Mouse (Mus musculus) stomach, embryonic 15.5 days (tissue): Measurements from ENCODE around the gene Rnf43. TPM values are rescaled to one million over a fixed set of nuclear protein-coding genes. Genes with fewer than 3 reads are reported as not detected.

ENCODE experiments used
- ATAC-seq: fragments of 200-750 bp; cut with Nextera tagmentation; 2 replicates; pipeline ENCODE4 v1.8.0; 2017; ENCODE audit warnings: low read depth, moderate number of reproducible peaks, moderate TSS enrichment; ENCODE audit not compliant: insufficient read depth, low FRiP score
- H3K27ac ChIP-seq: fragments of 300-500 bp; sonication (generic); 2 replicates; pipeline ENCODE4 v1.5.1; 2015; ENCODE audit warnings: mild to moderate bottlenecking, inconsistent platforms
- H3K27me3 ChIP-seq: fragments of 300-500 bp; sonication (generic); replicated peaks from 2 replicates; pipeline ENCODE4 v1.6.1; 2015; ENCODE audit warnings: inconsistent platforms
- H3K36me3 ChIP-seq: fragments of 300-500 bp; sonication (generic); 2 replicates; pipeline ENCODE4 v1.6.1; 2015; ENCODE audit warnings: inconsistent platforms
- H3K4me1 ChIP-seq: fragments of 300-500 bp; sonication (generic); 2 replicates; pipeline ENCODE4 v1.6.1; 2015; ENCODE audit warnings: inconsistent platforms
- H3K4me2 ChIP-seq: fragments of 300-500 bp; sonication (generic); 2 replicates; pipeline ENCODE4 v1.6.1; 2015; ENCODE audit warnings: mild to moderate bottlenecking, inconsistent platforms
- H3K4me3 ChIP-seq: fragments of 300-500 bp; sonication (generic); replicated peaks from 2 replicates; pipeline ENCODE4 v1.5.1; 2015; ENCODE audit warnings: inconsistent platforms
- H3K9ac ChIP-seq: fragments of 300-500 bp; sonication (generic); 2 replicates; pipeline ENCODE4 v1.6.1; 2015; ENCODE audit warnings: inconsistent platforms
- H3K9me3 ChIP-seq: fragments of 300-500 bp; sonication (generic); 2 replicates; pipeline ENCODE4 v1.6.1; 2016; ENCODE audit warnings: inconsistent platforms
- WGBS: fragments of 180-500 bp; shearing (Covaris S2); methylation state at CpG from one replicate; pipeline ENCODE4 v1.1.7; 2015; 5-methylcytosine and 5-hydroxymethylcytosine counted together
- polyA plus RNA-seq: library from polyadenylated mRNA; unstranded; fragments of >200 nt; fragmentation: Nextera tagmentation; extraction: Ambion mirVana; gene quantifications from 2 replicates; pipeline ENCODE4 v1.2.1, GENCODE M21; 2015

Rnf43 gene
- polyA plus RNA-seq, 1 experiment from 2014 or later, result 14.0 TPM

DNA sequence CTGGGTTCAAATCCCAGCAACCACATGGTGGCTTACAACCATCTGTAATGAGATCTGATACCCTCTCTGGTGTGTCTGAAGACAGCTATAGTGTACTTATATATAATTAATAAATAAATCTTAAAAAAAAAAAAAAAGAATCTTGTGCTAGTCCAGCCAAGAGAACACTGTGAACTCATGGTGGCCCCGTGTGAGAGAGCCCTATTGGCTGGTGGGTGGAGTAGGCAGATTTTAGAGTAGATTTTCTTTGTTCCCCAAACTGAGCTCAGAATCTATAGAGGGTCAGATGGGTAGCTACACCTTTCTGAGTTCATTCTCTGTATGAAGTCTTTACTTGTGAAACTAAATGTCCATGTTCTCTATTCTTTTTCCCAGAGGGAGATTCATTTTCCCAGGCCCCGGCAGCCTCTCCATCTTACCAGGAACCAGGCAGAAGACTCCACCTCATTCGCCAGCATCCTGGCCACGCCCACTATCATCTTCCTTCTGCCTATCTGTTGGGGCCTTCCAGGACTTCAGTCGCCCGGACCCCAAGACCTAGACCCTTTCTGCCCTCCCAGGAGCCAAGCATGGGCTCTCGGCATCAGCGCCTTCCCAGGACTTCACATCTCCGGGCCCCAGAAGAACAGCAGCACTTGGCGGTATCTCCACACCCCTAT, 68.3 kb downstream of the Rnf43 start:
- no peak for ATAC-seq
- Histone ChIP-seq H3K4me3 (no peak overlapping the region), H3K36me3 (no peaks in the 10 kb centered on the region), H3K27me3 (no peaks in the 10 kb centered on the region), H3K9ac (no peak overlapping the region), H3K4me2 (no peak overlapping the region), H3K27ac (no peak overlapping the region), H3K9me3 (no peaks in the 10 kb centered on the region), H3K4me1 (peaks cover 16% of the 10 kb centered on the region)
- 80% methylated on average over 10 of the region's 10 CpGs for WGBS

DNA sequence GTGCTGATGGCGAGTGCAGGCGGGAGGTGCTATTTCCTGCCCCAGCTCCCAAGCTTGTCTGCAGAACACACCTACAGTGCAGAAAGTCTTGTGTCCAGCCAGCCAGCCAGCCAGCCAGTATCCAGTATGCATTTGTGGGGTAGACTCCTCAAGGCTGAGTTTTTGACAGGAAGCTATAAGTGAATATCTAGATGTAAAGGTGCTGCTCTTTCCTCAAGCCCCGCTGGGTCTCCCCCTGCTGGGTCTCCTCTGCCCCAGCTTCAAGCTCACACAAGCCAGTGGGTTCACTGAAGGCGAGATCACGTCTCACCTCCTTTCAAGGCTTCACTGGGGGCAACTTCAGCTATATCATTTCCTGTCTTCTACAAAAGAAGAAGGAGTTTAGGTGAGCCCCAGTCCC, 71.8 kb downstream of the Rnf43 start:
- Histone ChIP-seq H3K27ac (no peak overlapping the region), H3K4me2 (no peak overlapping the region), H3K9me3 (no peaks in the 10 kb centered on the region), H3K27me3 (no peaks in the 10 kb centered on the region), H3K9ac (no peak overlapping the region), H3K4me3 (no peak overlapping the region), H3K4me1 (peaks cover 8% of the 10 kb centered on the region; the same call in 1 of the 2 replicates), H3K36me3 (no peaks in the 10 kb centered on the region)
- 54% methylated on average over 5 of the region's 5 CpGs for WGBS
- ATAC-seq, result no peak

GRCm38 (mm10) chr11:87735691-87736090, 73.2 kb downstream of the Rnf43 start:
- Histone ChIP-seq H3K9me3 (no peaks in the 10 kb centered on the region), H3K36me3 (peaks cover 6% of the 10 kb centered on the region; the same call in 1 of the 2 replicates), H3K27ac (peak overlapping the region; percentile 90), H3K27me3 (no peaks in the 10 kb centered on the region), H3K9ac (no peak overlapping the region), H3K4me3 (no peak overlapping the region), H3K4me1 (peaks cover 8% of the 10 kb centered on the region; the same call in 1 of the 2 replicates), H3K4me2 (no peak overlapping the region)
- no peak for ATAC-seq
- 56% methylated on average over 6 of the region's 6 CpGs for WGBS

- H3K27me3 ChIP-seq, result no peaks in the 10 kb centered on the region
- ATAC-seq, result peak; percentile 81
- no peaks in the 10 kb centered on the region for H3K9me3 ChIP-seq
- H3K4me2 ChIP-seq, result peak overlapping the region; percentile 82
- under 1% methylated on average over 31 of the region's 31 CpGs for WGBS
- H3K4me1 ChIP-seq, result peaks cover 8% of the 10 kb centered on the region; the same call in 1 of the 2 replicates
- peak overlapping the region; percentile 38; the same call in 1 of the 2 replicates for H3K9ac ChIP-seq
- H3K27ac ChIP-seq, result peak overlapping the region; percentile 90
- peak overlapping the region; percentile 81 for H3K4me3 ChIP-seq
- H3K36me3 ChIP-seq, result peaks cover 6% of the 10 kb centered on the region; the same call in 1 of the 2 replicates
These were observed 74.2 kb downstream of the Rnf43 start for GRCm38 (mm10) chr11:87736647-87737134.

DNA sequence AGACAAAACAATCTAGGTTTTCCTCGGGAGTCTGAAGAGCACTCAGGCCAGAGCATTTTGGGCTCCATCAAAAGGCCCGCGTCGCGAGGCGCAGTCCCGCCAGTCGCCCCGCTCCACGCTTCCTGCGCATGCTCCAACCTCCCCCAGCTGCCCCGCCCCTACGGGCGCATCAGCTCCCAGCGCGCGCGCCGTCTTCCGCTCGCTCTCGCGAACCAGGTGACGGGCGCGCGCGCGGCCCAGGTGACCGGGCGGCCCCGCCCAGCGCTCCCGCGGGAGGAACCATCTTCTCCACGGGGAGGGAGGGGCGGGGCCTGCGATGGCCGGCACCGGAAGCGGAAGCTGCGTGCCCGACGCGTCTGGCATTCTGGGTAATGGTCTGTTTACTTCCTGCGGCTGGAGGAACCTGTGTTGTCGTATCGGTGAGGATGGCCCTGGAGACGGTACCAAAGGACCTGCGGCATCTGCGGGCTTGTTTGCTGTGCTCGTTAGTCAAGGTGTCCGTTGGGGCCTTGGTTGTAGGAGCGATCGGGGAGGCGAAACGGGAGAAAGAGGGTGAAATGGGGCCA, 74.7 kb downstream of the Rnf43 start, which contains the start of gene Supt4a:
TSS of gene Supt4a (plus strand) at position 378 of the 566 bp plus-strand sequence.
- H3K36me3 ChIP-seq, result peaks cover 6% of the 10 kb centered on the region; the same call in 1 of the 2 replicates
- peak; percentile 88 for ATAC-seq
- peak within 1 kb of the TSS; percentile 90 for H3K27ac ChIP-seq
- H3K27me3 ChIP-seq, result no peaks in the 10 kb centered on the region
- H3K9me3 ChIP-seq, result no peaks in the 10 kb centered on the region
- H3K4me2 ChIP-seq, result peak within 1 kb of the TSS; percentile 82
- WGBS, result under 1% methylated on average over 55 of the region's 57 CpGs
- peak within 1 kb of the TSS; percentile 81 for H3K4me3 ChIP-seq
- peaks cover 8% of the 10 kb centered on the region; the same call in 1 of the 2 replicates for H3K4me1 ChIP-seq
- H3K9ac ChIP-seq, result peak within 1 kb of the TSS; percentile 86

DNA sequence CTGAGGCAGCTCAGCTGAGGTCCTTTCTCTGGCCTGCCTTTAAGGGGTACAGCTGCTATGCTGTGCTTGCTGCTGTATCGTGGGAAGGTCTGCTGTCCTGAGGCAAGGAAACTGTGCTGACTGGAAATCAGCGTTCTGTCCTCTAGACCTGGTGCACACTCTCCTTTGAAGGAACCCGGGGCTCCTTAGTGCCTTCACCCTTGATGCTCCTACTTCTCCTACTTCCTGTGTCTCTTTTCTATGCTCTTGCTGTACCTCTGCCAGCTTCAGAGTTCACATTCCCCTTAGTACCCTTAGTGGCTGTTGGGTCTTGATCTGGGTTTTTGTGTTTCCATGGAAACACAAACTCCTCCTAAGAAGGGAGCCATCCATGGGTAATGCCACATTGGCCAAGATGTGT, 81.2 kb downstream of the Rnf43 start:
- H3K4me3 ChIP-seq, result no peak overlapping the region

DNA sequence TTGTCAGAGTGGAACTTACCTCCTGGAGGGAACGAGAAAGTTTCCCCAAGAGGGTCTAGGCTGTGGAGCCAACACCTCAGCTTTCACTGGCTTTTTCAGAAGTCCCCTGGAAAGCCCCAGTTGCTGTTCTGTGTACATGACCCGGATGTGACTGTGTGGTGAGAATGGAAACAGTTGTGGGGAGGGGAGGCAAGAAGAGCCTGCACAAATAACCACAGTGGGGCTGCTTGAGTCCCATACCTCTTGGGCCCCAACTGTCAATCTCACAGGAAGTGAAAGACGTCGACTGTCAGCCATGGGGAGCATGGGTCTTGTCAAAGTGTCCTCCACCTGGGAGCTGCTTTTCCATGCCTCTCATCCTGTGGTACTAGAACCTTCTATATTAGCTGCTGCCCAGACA, 82.4 kb downstream of the Rnf43 start:
- Histone ChIP-seq H3K4me1 (peaks cover 5% of the 10 kb centered on the region; the same call in 1 of the 2 replicates), H3K36me3 (peaks cover 20% of the 10 kb centered on the region), H3K27ac (no peak overlapping the region), H3K4me3 (no peak overlapping the region), H3K9ac (no peak overlapping the region), H3K9me3 (no peaks in the 10 kb centered on the region), H3K4me2 (no peak overlapping the region), H3K27me3 (no peaks in the 10 kb centered on the region)
- WGBS, result 82% methylated on average over 4 of the region's 4 CpGs
- no peak for ATAC-seq

More for the DNA sequence above, 81.2 kb downstream of the Rnf43 start:
- Histone ChIP-seq H3K9me3 (no peaks in the 10 kb centered on the region), H3K27ac (no peak overlapping the region), H3K27me3 (no peaks in the 10 kb centered on the region), H3K36me3 (peaks cover 20% of the 10 kb centered on the region), H3K9ac (no peak overlapping the region), H3K4me1 (no peaks in the 10 kb centered on the region), H3K4me2 (no peak overlapping the region)
- 100% methylated on average over 3 of the region's 3 CpGs for WGBS
- ATAC-seq, result no peak

- Histone ChIP-seq H3K9me3 (no peaks in the 10 kb centered on the region), H3K9ac (no peak overlapping the region), H3K4me1 (peaks cover 5% of the 10 kb centered on the region; the same call in 1 of the 2 replicates), H3K4me3 (no peak overlapping the region), H3K27ac (no peak overlapping the region), H3K27me3 (no peaks in the 10 kb centered on the region), H3K36me3 (peaks cover 13% of the 10 kb centered on the region), H3K4me2 (no peak overlapping the region)
- ATAC-seq, result no peak
- WGBS, result 66% methylated on average over 9 of the region's 9 CpGs
These were observed 83.4 kb downstream of the Rnf43 start for GRCm38 (mm10) chr11:87745632-87746555.

- WGBS, result 87% methylated on average over 5 of the region's 5 CpGs
- no peak for ATAC-seq
- Histone ChIP-seq H3K27ac (no peak overlapping the region), H3K27me3 (no peaks in the 10 kb centered on the region), H3K4me3 (no peak overlapping the region), H3K36me3 (peaks cover 13% of the 10 kb centered on the region), H3K4me1 (peaks cover 5% of the 10 kb centered on the region; the same call in 1 of the 2 replicates), H3K4me2 (no peak overlapping the region), H3K9me3 (no peaks in the 10 kb centered on the region), H3K9ac (no peak overlapping the region)
These were observed 84.8 kb downstream of the Rnf43 start for GRCm38 (mm10) chr11:87747312-87747711.

GRCm38 (mm10) chr11:87747716-87748115, 85.2 kb downstream of the Rnf43 start:
- peaks cover 11% of the 10 kb centered on the region for H3K36me3 ChIP-seq
- H3K27ac ChIP-seq, result no peak overlapping the region
- no peaks in the 10 kb centered on the region for H3K9me3 ChIP-seq
- no peak overlapping the region for H3K4me2 ChIP-seq
- H3K27me3 ChIP-seq, result no peaks in the 10 kb centered on the region
- H3K4me3 ChIP-seq, result no peak overlapping the region
- H3K4me1 ChIP-seq, result peaks cover 5% of the 10 kb centered on the region; the same call in 1 of the 2 replicates
- ATAC-seq, result no peak
- no peak overlapping the region for H3K9ac ChIP-seq
- WGBS, result 92% methylated on average over 7 of the region's 7 CpGs
